Mouse (Mus musculus) telencephalon, adult 2 months (tissue): Measurements from ENCODE around the gene Sbno2.

Experiments used
- DNase-seq: peaks from one replicate; pipeline ENCODE4 v3.0.0-alpha.2; 2011; ENCODE audit warnings: low read depth, low spot score

The Sbno2 gene

GRCm38 (mm10) chr10:80092690-80093089 is 12.7 kb downstream of the Sbno2 start:
- no peak for DNase-seq

GRCm38 (mm10) chr10:80091527-80091926 is 13.8 kb downstream of the Sbno2 start:
- DNase-seq = no peak

GRCm38 (mm10) chr10:80089146-80089545 is 16.2 kb downstream of the Sbno2 start:
- DNase-seq = no peak

GRCm38 (mm10) chr10:80087483-80087882 is 17.9 kb downstream of the Sbno2 start:
- DNase-seq = no peak

GRCm38 (mm10) chr10:80086847-80087246 is 18.5 kb downstream of the Sbno2 start:
- DNase-seq = no peak

- DNase-seq = peak; percentile 23
These were observed 20.4 kb downstream of the Sbno2 start for GRCm38 (mm10) chr10:80084817-80085487.

GRCm38 (mm10) chr10:80081075-80081474 is 24.3 kb downstream of the Sbno2 start:
- DNase-seq = no peak

- DNase-seq = no peak
These were observed 24.8 kb downstream of the Sbno2 start for GRCm38 (mm10) chr10:80080396-80081070.

GRCm38 (mm10) chr10:80078366-80078765 is 27.0 kb downstream of the Sbno2 start:
- no peak for DNase-seq

- no peak for DNase-seq
These were observed 28.1 kb downstream of the Sbno2 start for GRCm38 (mm10) chr10:80077312-80077711.

GRCm38 (mm10) chr10:80076386-80076785 is 29.0 kb downstream of the Sbno2 start:
- no peak for DNase-seq

GRCm38 (mm10) chr10:80075924-80076323 is 29.4 kb downstream of the Sbno2 start:
- no peak for DNase-seq

GRCm38 (mm10) chr10:80074813-80075601 is 30.4 kb downstream of the Sbno2 start:
- DNase-seq = no peak

- no peak for DNase-seq
These were observed 32.5 kb downstream of the Sbno2 start for GRCm38 (mm10) chr10:80072623-80073489.

- DNase-seq = no peak
These were observed 33.9 kb downstream of the Sbno2 start for GRCm38 (mm10) chr10:80071516-80071900.

- DNase-seq = peak; percentile 40
These were observed 34.4 kb downstream of the Sbno2 start for GRCm38 (mm10) chr10:80070837-80071515.

GRCm38 (mm10) chr10:80069948-80070450 is 35.4 kb downstream of the Sbno2 start:
- DNase-seq = no peak

- DNase-seq = no peak
These were observed 36.1 kb downstream of the Sbno2 start for GRCm38 (mm10) chr10:80069251-80069650.

- DNase-seq = no peak
These were observed 41.3 kb downstream of the Sbno2 start for GRCm38 (mm10) chr10:80063877-80064650.

- DNase-seq = no peak
These were observed 42.3 kb downstream of the Sbno2 start for GRCm38 (mm10) chr10:80063104-80063503.
